Mouse (Mus musculus) midbrain, embryonic 16.5 days (tissue): ENCODE results near the gene Ctsh. TPM values are rescaled to one million over a fixed set of nuclear protein-coding genes. Genes with fewer than 3 reads are reported as not detected.

ENCODE experiments used
- polyA plus RNA-seq: library from polyadenylated mRNA; unstranded; fragments of >200 nt; fragmentation: Nextera tagmentation; extraction: Ambion mirVana; gene quantifications from 2 replicates; pipeline ENCODE4 v1.2.1, GENCODE M21; 2015

Gene Ctsh
- polyA plus RNA-seq, 1 experiment from 2014 or later: 25.2 TPM

Other genes starting within 250 kb of the Ctsh start
- 5.6 and 9.9 TPM in 2 replicates for gene Rasgrf1, start 144.2 kb upstream of the Ctsh start, polyA plus RNA-seq
- 627 and 665 TPM in 2 replicates for gene Morf4l1, start 60.6 kb downstream of the Ctsh start, polyA plus RNA-seq
- 7.0 and 8.8 TPM in 2 replicates for gene Adamts7, start 108.9 kb downstream of the Ctsh start, polyA plus RNA-seq
- gene Tbc1d2b, start 216.7 kb downstream of the Ctsh start, polyA plus RNA-seq: 6.3 and 7.3 TPM in 2 replicates